ENCODE assay signal across 14 mouse cellular contexts in the genomic region with DNA sequence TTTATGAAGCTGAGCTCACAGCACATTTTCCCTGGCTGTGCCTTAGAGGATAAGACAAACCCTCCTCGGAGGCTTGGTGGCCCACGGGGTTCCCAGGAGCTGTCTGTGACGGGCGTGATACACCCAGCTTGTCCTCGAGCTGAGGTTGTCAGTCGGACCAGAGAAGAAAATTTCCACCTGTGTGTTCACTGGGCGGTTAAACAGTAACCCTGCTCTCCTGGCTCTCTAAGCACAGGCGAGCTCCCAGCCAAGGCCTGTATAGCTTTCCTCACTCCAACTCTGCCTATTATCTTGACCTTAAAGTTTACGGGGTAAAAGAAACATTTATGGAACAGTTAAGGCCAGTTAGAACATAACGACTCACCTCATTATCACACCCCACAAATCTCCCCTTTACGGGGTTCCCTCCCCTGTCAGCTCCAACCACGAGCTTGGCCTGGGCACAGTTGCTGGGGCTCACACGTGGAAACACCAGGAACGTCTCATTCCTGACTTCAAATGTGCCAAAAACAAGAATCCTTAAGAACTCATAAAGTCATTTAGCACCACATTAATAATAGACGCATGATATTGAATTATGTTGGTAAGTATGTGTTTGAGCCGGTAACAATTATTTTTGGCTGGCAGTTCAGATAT.
DNase-seq lines count a peak whose midpoint lies in the region; ATAC-seq and TF ChIP-seq lines count a peak whose summit lies in the region.
"Had no signal": no experiment of that assay in that cellular context is flagged by ENCODE, and none has a peak within 500 bp of the region (broad histone marks: within the 10 kb centered on the region; RNA-seq: fewer than 3 reads in every experiment).

No protein-coding gene starts in this region.

- TF ChIP-seq EP300 in lung, postnatal 0 days (IDR thresholded peaks at IDR 0.05) = peak; percentile 70

- no peak overlapping the region for H3K4me3 ChIP-seq in intestine, embryonic 16.5 days (ENCODE audit: low read length)
- no peak overlapping the region for H3K4me3 ChIP-seq in kidney, embryonic 15.5 days (replicated peaks)
- no peak overlapping the region for H3K4me3 ChIP-seq in limb, embryonic 15.5 days
- no peak overlapping the region for H3K4me3 ChIP-seq in lung, postnatal 0 days (ENCODE audit: low read depth, low read length)
- no peak overlapping the region for H3K4me3 ChIP-seq in midbrain, embryonic 11.5 days (ENCODE audit: low read depth, low read length)
- H3K4me3 ChIP-seq: heart, adult 2 months; layer of hippocampus, adult 2 months; myocyte had no signal

- no peak overlapping the region for H3K4me2 ChIP-seq in intestine, embryonic 16.5 days (ENCODE audit: low read depth, low read length)
- no peak overlapping the region for H3K4me2 ChIP-seq in kidney, embryonic 15.5 days
- no peak overlapping the region for H3K4me2 ChIP-seq in limb, embryonic 15.5 days
- H3K4me2 ChIP-seq in lung, postnatal 0 days (replicated peaks; ENCODE audit: low read depth, low read length) = no peak overlapping the region
- H3K4me2 ChIP-seq in midbrain, embryonic 11.5 days = no peak overlapping the region

- 58% methylated on average over 16 of the region's 16 CpGs for WGBS in intestine, embryonic 16.5 days
- WGBS in kidney, embryonic 15.5 days = 37% methylated on average over 16 of the region's 16 CpGs
- WGBS in limb, embryonic 15.5 days = 42% methylated on average over 16 of the region's 16 CpGs
- WGBS in lung, postnatal 0 days = 41% methylated on average over 16 of the region's 16 CpGs
- 93% methylated on average over 16 of the region's 16 CpGs for WGBS in midbrain, embryonic 11.5 days

- H3K27me3 ChIP-seq in intestine, embryonic 16.5 days (replicated peaks; ENCODE audit: control insufficient read depth, insufficient read depth, low read length) = no peaks in the 10 kb centered on the region
- H3K27me3 ChIP-seq in kidney, embryonic 15.5 days = no peaks in the 10 kb centered on the region
- H3K27me3 ChIP-seq in limb, embryonic 15.5 days = peaks cover 21% of the 10 kb centered on the region
- no peaks in the 10 kb centered on the region for H3K27me3 ChIP-seq in lung, postnatal 0 days (replicated peaks; ENCODE audit: insufficient read depth, low read length)
- H3K27me3 ChIP-seq in midbrain, embryonic 11.5 days (ENCODE audit: control insufficient read depth, insufficient read depth, low read length) = no peaks in the 10 kb centered on the region

- ATAC-seq in intestine, embryonic 16.5 days = peak; percentile 79
- peak; percentile 82 for ATAC-seq in kidney, embryonic 15.5 days (replicated peaks; ENCODE audit: low FRiP score)
- ATAC-seq in limb, embryonic 15.5 days (ENCODE audit: insufficient number of reproducible peaks, low FRiP score, low TSS enrichment, low read depth) = 0 out of 2 replicates have a peak, but pooled peaks have one; percentile 67
- peak; percentile 90 for ATAC-seq in lung, postnatal 0 days
- ATAC-seq in midbrain, embryonic 11.5 days (ENCODE audit: low FRiP score) = no peak

- H3K9ac ChIP-seq in intestine, embryonic 16.5 days (ENCODE audit: low read depth, low read length) = no peak overlapping the region
- no peak overlapping the region for H3K9ac ChIP-seq in kidney, embryonic 15.5 days
- H3K9ac ChIP-seq in limb, embryonic 15.5 days = no peak overlapping the region
- H3K9ac ChIP-seq in lung, postnatal 0 days (replicated peaks; ENCODE audit: low read depth) = no peak overlapping the region
- no peak overlapping the region for H3K9ac ChIP-seq in midbrain, embryonic 11.5 days (ENCODE audit: low read length)

- peak; percentile 89 for DNase-seq in lung, postnatal 0 days (ENCODE audit: low spot score)
- DNase-seq in layer of hippocampus, adult 9-11 months = no peak
- DNase-seq in thymus, postnatal 25 days = no peak
- no peak for DNase-seq in midbrain, embryonic 11.5 days (ENCODE audit: low spot score, missing footprints)
- DNase-seq in gastrocnemius, postnatal 4 days (ENCODE audit: low spot score in 2 of 2) = no peak
- DNase-seq: cerebellum, postnatal 14 days; heart, adult 2 months; heart, postnatal 36 days; thymus, postnatal 36 days had no signal

- no peak overlapping the region for H3K27ac ChIP-seq in intestine, embryonic 16.5 days (ENCODE audit: low read length)
- H3K27ac ChIP-seq in kidney, embryonic 15.5 days = peak overlapping the region; percentile 66
- no peak overlapping the region for H3K27ac ChIP-seq in limb, embryonic 15.5 days
- H3K27ac ChIP-seq in lung, postnatal 0 days (ENCODE audit: low read length) = 0 out of 2 replicates have a peak overlapping the region, but pooled peaks have one; percentile 20
- no peak overlapping the region for H3K27ac ChIP-seq in midbrain, embryonic 11.5 days (ENCODE audit: low read depth, low read length)
- H3K27ac ChIP-seq: heart, adult 2 months; layer of hippocampus, adult 2 months had no signal

- no peaks in the 10 kb centered on the region for H3K36me3 ChIP-seq in intestine, embryonic 16.5 days (ENCODE audit: control insufficient read depth, insufficient read depth, low read length)
- no peaks in the 10 kb centered on the region for H3K36me3 ChIP-seq in kidney, embryonic 15.5 days
- no peaks in the 10 kb centered on the region for H3K36me3 ChIP-seq in limb, embryonic 15.5 days
- H3K36me3 ChIP-seq in lung, postnatal 0 days (ENCODE audit: insufficient read depth, low read length) = no peaks in the 10 kb centered on the region
- H3K36me3 ChIP-seq in midbrain, embryonic 11.5 days (ENCODE audit: control insufficient read depth, insufficient read depth, low read length) = no peaks in the 10 kb centered on the region

- no peaks in the 10 kb centered on the region for H3K9me3 ChIP-seq in intestine, embryonic 16.5 days (ENCODE audit: control insufficient read depth, low read length)
- H3K9me3 ChIP-seq in kidney, embryonic 15.5 days (replicated peaks) = no peaks in the 10 kb centered on the region
- H3K9me3 ChIP-seq in limb, embryonic 15.5 days = no peaks in the 10 kb centered on the region
- H3K9me3 ChIP-seq in lung, postnatal 0 days (ENCODE audit: low read length) = no peaks in the 10 kb centered on the region
- H3K9me3 ChIP-seq in midbrain, embryonic 11.5 days (ENCODE audit: control insufficient read depth, low read length) = no peaks in the 10 kb centered on the region

- H3K4me1 ChIP-seq in intestine, embryonic 16.5 days (ENCODE audit: control insufficient read depth, insufficient read depth, low read length) = 0 out of 2 replicates have a peak, but pooled peaks cover 2% of the 10 kb centered on the region
- peaks cover 18% of the 10 kb centered on the region for H3K4me1 ChIP-seq in kidney, embryonic 15.5 days
- peaks cover 6% of the 10 kb centered on the region; the same call in 1 of the 2 replicates for H3K4me1 ChIP-seq in limb, embryonic 15.5 days
- no peaks in the 10 kb centered on the region for H3K4me1 ChIP-seq in lung, postnatal 0 days (ENCODE audit: insufficient read depth, low read depth, low read length)
- no peaks in the 10 kb centered on the region for H3K4me1 ChIP-seq in midbrain, embryonic 11.5 days (ENCODE audit: control insufficient read depth, insufficient read depth, low read length)

- TF ChIP-seq CTCF in lung, postnatal 0 days (IDR thresholded peaks at IDR 0.05) = no peak

Comparison
In these comparisons a context has a peak if more than half of its experiments do, and no peak if none do; other contexts are left out.
1. H3K27ac ChIP-seq: peak in kidney, embryonic 15.5 days (single experiment) and lung, postnatal 0 days (single experiment); none in intestine, embryonic 16.5 days (single experiment), limb, embryonic 15.5 days (single experiment) and midbrain, embryonic 11.5 days (single experiment).